Mouse (Mus musculus): ENCODE results near the gene Tnfaip2. TPM values are rescaled to one million over a fixed set of nuclear protein-coding genes. Genes with fewer than 3 reads are reported as not detected.

The Tnfaip2 gene
- polyA plus RNA-seq, 1 experiment from 2014 or later, result 1.6 TPM

GRCm38 (mm10) chr12:111497076-111497475 lies 54.8 kb downstream of the Tnfaip2 start:
- Histone ChIP-seq H3K36me3 (no peaks in the 10 kb centered on the region), H3K4me2 (no peak overlapping the region), H3K27me3 (no peaks in the 10 kb centered on the region), H3K9me3 (no peaks in the 10 kb centered on the region), H3K4me3 (no peak overlapping the region), H3K27ac (no peak overlapping the region), H3K4me1 (replicated peaks) (peaks cover 11% of the 10 kb centered on the region), H3K9ac (no peak overlapping the region)
- WGBS, result 46% methylated on average over 2 of the region's 2 CpGs
- ATAC-seq (ENCODE audit: low FRiP score), result no peak

- no peak for ATAC-seq (ENCODE audit: low FRiP score)
- no peak overlapping the region for H3K4me3 ChIP-seq
- no peaks in the 10 kb centered on the region for H3K9me3 ChIP-seq
- H3K4me1 ChIP-seq (replicated peaks), result peaks cover 11% of the 10 kb centered on the region
- 0 out of 2 replicates have a peak, but pooled peaks cover 7% of the 10 kb centered on the region for H3K27me3 ChIP-seq
- 32% methylated on average over 5 of the region's 5 CpGs for WGBS
- no peak overlapping the region for H3K9ac ChIP-seq
- H3K36me3 ChIP-seq, result no peaks in the 10 kb centered on the region
- peak overlapping the region; percentile 6; the same call in 1 of the 2 replicates for H3K27ac ChIP-seq
- H3K4me2 ChIP-seq, result no peak overlapping the region
Measured at GRCm38 (mm10) chr12:111499617-111500016, 57.3 kb downstream of the Tnfaip2 start.

- H3K27ac ChIP-seq, result peak overlapping the region; percentile 58
- peaks cover 11% of the 10 kb centered on the region for H3K4me1 ChIP-seq (replicated peaks)
- H3K9me3 ChIP-seq, result no peaks in the 10 kb centered on the region
- H3K27me3 ChIP-seq, result 0 out of 2 replicates have a peak, but pooled peaks cover 7% of the 10 kb centered on the region
- H3K36me3 ChIP-seq, result no peaks in the 10 kb centered on the region
- H3K9ac ChIP-seq, result no peak overlapping the region
- peak overlapping the region; percentile 34 for H3K4me2 ChIP-seq
- WGBS, result 11% methylated on average over 5 of the region's 5 CpGs
- peak; percentile 71 for ATAC-seq (ENCODE audit: low FRiP score)
- peak overlapping the region; percentile 15; the same call in 1 of the 2 replicates for H3K4me3 ChIP-seq
Measured at GRCm38 (mm10) chr12:111500725-111501124, 58.5 kb downstream of the Tnfaip2 start.

- no peak overlapping the region for H3K4me2 ChIP-seq
- no peak for ATAC-seq (ENCODE audit: low FRiP score)
- no peaks in the 10 kb centered on the region for H3K36me3 ChIP-seq
- 91% methylated on average over 12 of the region's 12 CpGs for WGBS
- H3K27ac ChIP-seq, result no peak overlapping the region
- no peak overlapping the region for H3K9ac ChIP-seq
- H3K27me3 ChIP-seq, result 0 out of 2 replicates have a peak, but pooled peaks cover 7% of the 10 kb centered on the region
- H3K4me3 ChIP-seq, result no peak overlapping the region
- H3K9me3 ChIP-seq, result no peaks in the 10 kb centered on the region
- H3K4me1 ChIP-seq (replicated peaks), result peaks cover 11% of the 10 kb centered on the region
Measured at GRCm38 (mm10) chr12:111503063-111503567, 60.8 kb downstream of the Tnfaip2 start.

- Histone ChIP-seq H3K4me3 (no peak overlapping the region), H3K9ac (no peak overlapping the region), H3K4me1 (replicated peaks) (peaks cover 11% of the 10 kb centered on the region), H3K36me3 (no peaks in the 10 kb centered on the region), H3K4me2 (no peak overlapping the region), H3K27me3 (0 out of 2 replicates have a peak, but pooled peaks cover 7% of the 10 kb centered on the region), H3K9me3 (no peaks in the 10 kb centered on the region), H3K27ac (no peak overlapping the region)
- ATAC-seq (ENCODE audit: low FRiP score), result no peak
- WGBS, result 78% methylated on average over 5 of the region's 5 CpGs
Measured at GRCm38 (mm10) chr12:111503571-111503970, 61.3 kb downstream of the Tnfaip2 start.

Other genes with a start within 250 kb of the Tnfaip2 start
- gene Amn, start 171.4 kb upstream of the Tnfaip2 start, polyA plus RNA-seq (2015; fragmentation: Nextera tagmentation; extraction: Ambion mirVana), result 5.6 and 6.5 TPM in 2 replicates
- gene Cdc42bpb, start 64.8 kb upstream of the Tnfaip2 start, polyA plus RNA-seq (2015; fragmentation: Nextera tagmentation; extraction: Ambion mirVana), result 35.0 and 36.5 TPM in 2 replicates
- 0.26 and 0.52 TPM in 2 replicates for gene Lbhd2, start 35.7 kb upstream of the Tnfaip2 start, polyA plus RNA-seq (2015; fragmentation: Nextera tagmentation; extraction: Ambion mirVana)
- 2.0 and 2.1 TPM in 2 replicates for gene Exoc3l4, start 25.5 kb upstream of the Tnfaip2 start, polyA plus RNA-seq (2015; fragmentation: Nextera tagmentation; extraction: Ambion mirVana)
- 1.7 and 2.0 TPM in 2 replicates for gene Gm266, start 43.4 kb downstream of the Tnfaip2 start, polyA plus RNA-seq (2015; fragmentation: Nextera tagmentation; extraction: Ambion mirVana)
- gene Eif5, start 95.5 kb downstream of the Tnfaip2 start, polyA plus RNA-seq (2015; fragmentation: Nextera tagmentation; extraction: Ambion mirVana), result 630 TPM in 2 replicates
- gene Mark3, start 132.1 kb downstream of the Tnfaip2 start, polyA plus RNA-seq (2015; fragmentation: Nextera tagmentation; extraction: Ambion mirVana), result 50.6 and 50.9 TPM in 2 replicates
- 1,675 and 1,703 TPM in 2 replicates for gene Ckb, start 229.9 kb downstream of the Tnfaip2 start, polyA plus RNA-seq (2015; fragmentation: Nextera tagmentation; extraction: Ambion mirVana)
- 8.6 and 9.3 TPM in 2 replicates for gene Trmt61a, start 235.6 kb downstream of the Tnfaip2 start, polyA plus RNA-seq (2015; fragmentation: Nextera tagmentation; extraction: Ambion mirVana)